In the genomic region with DNA sequence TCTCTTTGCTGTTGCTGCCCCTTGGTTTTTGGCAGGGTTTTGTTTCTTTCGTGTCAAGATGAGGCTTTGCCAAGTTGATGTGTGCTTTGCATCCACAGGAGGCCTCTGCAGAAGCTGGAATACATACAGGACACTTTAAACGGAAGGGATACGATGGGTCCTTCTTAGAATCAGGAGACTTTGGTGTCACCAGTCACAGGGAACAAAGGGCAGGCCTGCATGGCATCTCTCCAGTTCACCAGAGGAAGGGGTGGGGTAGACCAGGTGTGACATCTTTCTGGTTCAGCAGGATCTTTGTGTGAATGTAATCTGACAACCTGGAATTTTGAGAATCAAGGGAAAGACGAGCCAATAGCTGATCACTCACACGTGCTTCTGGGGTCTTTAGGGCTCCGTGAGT, we compare ENCODE assay signal across 19 mouse cellular contexts.
"Had no signal": no experiment of that assay in that cellular context is flagged by ENCODE, and none has a peak within 500 bp of the region (broad histone marks: within the 10 kb centered on the region; RNA-seq: fewer than 3 reads in every experiment).

No protein-coding gene starts in this region.

- H3K4me2 ChIP-seq: limb, embryonic 12.5 days; limb, embryonic 15.5 days; liver, embryonic 11.5 days; lung, embryonic 14.5 days; midbrain, embryonic 12.5 days; midbrain, embryonic 15.5 days; neural tube, embryonic 12.5 days; neural tube, embryonic 15.5 days; stomach, embryonic 15.5 days had no signal

- H3K9ac ChIP-seq: limb, embryonic 12.5 days; limb, embryonic 15.5 days; liver, embryonic 14.5 days; liver, postnatal 0 days; lung, embryonic 14.5 days; midbrain, embryonic 12.5 days; midbrain, embryonic 15.5 days; neural tube, embryonic 12.5 days; neural tube, embryonic 15.5 days; stomach, embryonic 15.5 days had no signal

- H3K27ac ChIP-seq: kidney, postnatal 0 days; layer of hippocampus, adult 2 months; limb, embryonic 12.5 days; limb, embryonic 15.5 days; liver, embryonic 14.5 days; macrophage; midbrain, embryonic 12.5 days; midbrain, embryonic 15.5 days; neural tube, embryonic 12.5 days; neural tube, embryonic 15.5 days; stomach, embryonic 15.5 days had no signal

- H3K27me3 ChIP-seq: limb, embryonic 12.5 days; limb, embryonic 15.5 days; midbrain, embryonic 12.5 days; midbrain, embryonic 15.5 days; neural tube, embryonic 12.5 days; neural tube, embryonic 15.5 days; stomach, embryonic 15.5 days had no signal

- DNase-seq: kidney, postnatal 25 days; layer of hippocampus, adult 9-11 months; liver, postnatal 0 days; lung, embryonic 14.5 days; right cerebral cortex, postnatal 25 days; spleen, adult 18-20 months; thymus, postnatal 25 days had no signal

- ATAC-seq: liver, postnatal 0 days; midbrain, embryonic 15.5 days had no signal

- H3K9me3 ChIP-seq: limb, embryonic 15.5 days; midbrain, embryonic 12.5 days; midbrain, embryonic 15.5 days; neural tube, embryonic 12.5 days; stomach, embryonic 15.5 days had no signal

- H3K4me1 ChIP-seq: limb, embryonic 12.5 days; midbrain, embryonic 12.5 days; midbrain, embryonic 15.5 days; neural tube, embryonic 12.5 days; neural tube, embryonic 15.5 days; stomach, embryonic 15.5 days had no signal

- H3K36me3 ChIP-seq: limb, embryonic 12.5 days; limb, embryonic 15.5 days; midbrain, embryonic 12.5 days; midbrain, embryonic 15.5 days; neural tube, embryonic 12.5 days; neural tube, embryonic 15.5 days; stomach, embryonic 15.5 days had no signal

- H3K4me3 ChIP-seq: layer of hippocampus, adult 2 months; limb, embryonic 12.5 days; limb, embryonic 15.5 days; midbrain, embryonic 12.5 days; midbrain, embryonic 15.5 days; neural tube, embryonic 12.5 days; neural tube, embryonic 15.5 days; stomach, embryonic 15.5 days had no signal
